Mouse (Mus musculus): ENCODE measurements at regions not wholly inside any gene's neighbourhood (a gene's known extent, or its start where the extent isn't known, plus 50 kb on each side); places are given as distances from the start of the nearest gene placed in this dataset.
"Not testable (repeated sequence)": the region's sequence is repeated elsewhere in the genome, so short reads cannot be mapped to it uniquely, and the experiment has no call there.

GRCm38 (mm10) chr9:72183336-72183735 lies 71.7 kb upstream of the Tcf12 start:
- 95% methylated on average over 10 of the region's 10 CpGs for WGBS
- no peak for TF ChIP-seq CTCF (IDR thresholded peaks at IDR 0.05; ENCODE audit: extremely low read depth, insufficient read depth, insufficient read length, insufficient replicate concordance)
- no peak for TF ChIP-seq POLR2A (IDR thresholded peaks at IDR 0.05; ENCODE audit: low read depth, low read length)
- no peak overlapping the region for H3K27ac ChIP-seq (ENCODE audit: insufficient read depth, low read length)
- H3K36me3 ChIP-seq (ENCODE audit: control insufficient read depth, insufficient read depth, low read length) = no peaks in the 10 kb centered on the region
- no peak overlapping the region for H3K4me3 ChIP-seq (ENCODE audit: extremely low read depth, insufficient read depth, insufficient read length)
- no peaks in the 10 kb centered on the region for H3K27me3 ChIP-seq (ENCODE audit: control insufficient read depth, insufficient read depth, low read length)
- DNase-seq (ENCODE audit: low read depth in 1 of 2, low spot score in 2 of 2) = no peak
- no peaks in the 10 kb centered on the region for H3K4me1 ChIP-seq (ENCODE audit: control insufficient read depth, insufficient read depth, insufficient read length)

- Histone ChIP-seq H3K4me3 (ENCODE audit: extremely low read depth, insufficient read depth, insufficient read length) (no peak overlapping the region), H3K4me1 (ENCODE audit: control insufficient read depth, insufficient read depth, insufficient read length) (no peaks in the 10 kb centered on the region), H3K36me3 (ENCODE audit: control insufficient read depth, insufficient read depth, low read length) (no peaks in the 10 kb centered on the region), H3K27ac (ENCODE audit: insufficient read depth, low read length) (no peak overlapping the region), H3K27me3 (ENCODE audit: control insufficient read depth, insufficient read depth, low read length) (no peaks in the 10 kb centered on the region)
- WGBS = 80% methylated on average over 10 of the region's 10 CpGs
- TF ChIP-seq CTCF (IDR thresholded peaks at IDR 0.05; ENCODE audit: extremely low read depth, insufficient read depth, insufficient read length, insufficient replicate concordance) (no peak), POLR2A (IDR thresholded peaks at IDR 0.05; ENCODE audit: low read depth, low read length) (no peak)
- no peak for DNase-seq (ENCODE audit: low read depth in 1 of 2, low spot score in 2 of 2)
These were observed 72.3 kb upstream of the Tcf12 start for GRCm38 (mm10) chr9:72183925-72184324.

- Histone ChIP-seq H3K27ac (ENCODE audit: insufficient read depth, low read length) (no peak overlapping the region), H3K4me1 (ENCODE audit: control insufficient read depth, insufficient read depth, insufficient read length) (no peaks in the 10 kb centered on the region), H3K36me3 (ENCODE audit: control insufficient read depth, insufficient read depth, low read length) (no peaks in the 10 kb centered on the region), H3K4me3 (ENCODE audit: extremely low read depth, insufficient read depth, insufficient read length) (no peak overlapping the region), H3K27me3 (ENCODE audit: control insufficient read depth, insufficient read depth, low read length) (no peaks in the 10 kb centered on the region)
- 90% methylated on average over 7 of the region's 7 CpGs for WGBS
- no peak for DNase-seq (ENCODE audit: low read depth in 1 of 2, low spot score in 2 of 2)
- TF ChIP-seq POLR2A (IDR thresholded peaks at IDR 0.05; ENCODE audit: low read depth, low read length) (no peak), CTCF (IDR thresholded peaks at IDR 0.05; ENCODE audit: extremely low read depth, insufficient read depth, insufficient read length, insufficient replicate concordance) (no peak)
These were observed 78.2 kb upstream of the Tcf12 start for GRCm38 (mm10) chr9:72189867-72190266.

GRCm38 (mm10) chr9:72190631-72191030 lies 79.0 kb upstream of the Tcf12 start:
- H3K4me1 ChIP-seq (ENCODE audit: control insufficient read depth, insufficient read depth, insufficient read length) = no peaks in the 10 kb centered on the region
- H3K36me3 ChIP-seq (ENCODE audit: control insufficient read depth, insufficient read depth, low read length) = no peaks in the 10 kb centered on the region
- no peaks in the 10 kb centered on the region for H3K27me3 ChIP-seq (ENCODE audit: control insufficient read depth, insufficient read depth, low read length)
- H3K4me3 ChIP-seq (ENCODE audit: extremely low read depth, insufficient read depth, insufficient read length) = no peak overlapping the region
- H3K27ac ChIP-seq (ENCODE audit: insufficient read depth, low read length) = no peak overlapping the region
- no peak for DNase-seq (ENCODE audit: low read depth in 1 of 2, low spot score in 2 of 2)
- 92% methylated on average over 4 of the region's 4 CpGs for WGBS
- TF ChIP-seq CTCF (IDR thresholded peaks at IDR 0.05; ENCODE audit: extremely low read depth, insufficient read depth, insufficient read length, insufficient replicate concordance) (no peak), POLR2A (IDR thresholded peaks at IDR 0.05; ENCODE audit: low read depth, low read length) (no peak)

- Histone ChIP-seq H3K27me3 (ENCODE audit: control insufficient read depth, insufficient read depth, low read length) (no peaks in the 10 kb centered on the region), H3K27ac (ENCODE audit: insufficient read depth, low read length) (no peak overlapping the region), H3K36me3 (ENCODE audit: control insufficient read depth, insufficient read depth, low read length) (no peaks in the 10 kb centered on the region), H3K4me1 (ENCODE audit: control insufficient read depth, insufficient read depth, insufficient read length) (no peaks in the 10 kb centered on the region), H3K4me3 (ENCODE audit: extremely low read depth, insufficient read depth, insufficient read length) (no peak overlapping the region)
- no peak for DNase-seq (ENCODE audit: low read depth in 1 of 2, low spot score in 2 of 2)
- WGBS = 86% methylated on average over 8 of the region's 8 CpGs
- TF ChIP-seq CTCF (IDR thresholded peaks at IDR 0.05; ENCODE audit: extremely low read depth, insufficient read depth, insufficient read length, insufficient replicate concordance) (no peak), POLR2A (IDR thresholded peaks at IDR 0.05; ENCODE audit: low read depth, low read length) (no peak)
These were observed 79.4 kb upstream of the Tcf12 start for GRCm38 (mm10) chr9:72191091-72191490.

- DNase-seq (ENCODE audit: low read depth in 1 of 2, low spot score in 2 of 2) = peak; percentile 14 to 65
- H3K4me3 ChIP-seq (ENCODE audit: extremely low read depth, insufficient read depth, insufficient read length) = no peak overlapping the region
- no peak overlapping the region for H3K27ac ChIP-seq (ENCODE audit: insufficient read depth, low read length)
- H3K36me3 ChIP-seq (ENCODE audit: control insufficient read depth, insufficient read depth, low read length) = no peaks in the 10 kb centered on the region
- H3K27me3 ChIP-seq (ENCODE audit: control insufficient read depth, insufficient read depth, low read length) = no peaks in the 10 kb centered on the region
- peak; percentile 73; the same call in 1 of the 2 replicates for TF ChIP-seq CTCF (IDR thresholded peaks at IDR 0.05; ENCODE audit: extremely low read depth, insufficient read depth, insufficient read length, insufficient replicate concordance)
- TF ChIP-seq POLR2A (IDR thresholded peaks at IDR 0.05; ENCODE audit: low read depth, low read length) = no peak
- H3K4me1 ChIP-seq (ENCODE audit: control insufficient read depth, insufficient read depth, insufficient read length) = no peaks in the 10 kb centered on the region
- WGBS = 56% methylated on average over 8 of the region's 8 CpGs
These were observed 80.6 kb upstream of the Tcf12 start for GRCm38 (mm10) chr9:72192051-72192952.

- H3K27me3 ChIP-seq (ENCODE audit: control insufficient read depth, insufficient read depth, low read length); H3K36me3 ChIP-seq (ENCODE audit: control insufficient read depth, insufficient read depth, low read length); H3K4me1 ChIP-seq (ENCODE audit: control insufficient read depth, insufficient read depth, insufficient read length); DNase-seq (ENCODE audit: low read depth in 1 of 2, low spot score in 2 of 2); H3K27ac ChIP-seq (ENCODE audit: insufficient read depth, low read length); H3K4me3 ChIP-seq (ENCODE audit: extremely low read depth, insufficient read depth, insufficient read length): not testable (repeated sequence)
- 85% methylated on average over 1 of the region's 1 CpGs for WGBS
These were observed 81.3 kb upstream of the Tcf12 start for GRCm38 (mm10) chr9:72192953-72193337.

Measured in spleen, adult 2 months (tissue).